Mouse (Mus musculus): ENCODE data around the gene Dnajc11. TPM values are rescaled to one million over a fixed set of nuclear protein-coding genes. Genes with fewer than 3 reads are reported as not detected.
A peak's percentile ranks its signal among the peaks of the same experiment; 100 is the strongest.

Gene Dnajc11
- polyA plus RNA-seq, 1 experiment from 2014 or later = 23.0 TPM

DNA sequence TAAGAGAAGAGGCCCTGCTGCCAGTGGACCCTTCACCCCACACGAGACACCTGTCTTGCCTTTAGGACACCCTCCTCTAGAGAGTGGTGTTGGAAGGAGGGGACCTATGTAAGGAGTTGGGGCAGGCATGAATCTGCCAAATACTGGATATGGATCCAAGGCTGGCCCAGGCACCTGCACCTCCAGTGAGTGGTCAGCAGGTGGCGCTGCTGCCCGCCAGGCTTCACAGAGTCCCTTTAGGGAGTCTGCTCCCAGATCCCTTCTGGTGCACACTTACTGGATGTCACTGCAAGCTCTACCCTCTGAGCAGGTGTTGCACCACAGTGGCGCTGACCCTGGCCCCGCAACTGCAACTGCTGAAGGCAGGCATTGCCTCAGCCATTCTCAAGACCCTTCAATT lies 47.9 kb downstream of the Dnajc11 start:
- H3K36me3 ChIP-seq (ENCODE audit: insufficient read depth, low read length) = no peaks in the 10 kb centered on the region
- TF ChIP-seq EP300 (IDR thresholded peaks at IDR 0.05) = no peak
- peak; percentile 100 for TF ChIP-seq CTCF (IDR thresholded peaks at IDR 0.05)
- DNase-seq (ENCODE audit: low spot score) = peak; percentile 84

DNA sequence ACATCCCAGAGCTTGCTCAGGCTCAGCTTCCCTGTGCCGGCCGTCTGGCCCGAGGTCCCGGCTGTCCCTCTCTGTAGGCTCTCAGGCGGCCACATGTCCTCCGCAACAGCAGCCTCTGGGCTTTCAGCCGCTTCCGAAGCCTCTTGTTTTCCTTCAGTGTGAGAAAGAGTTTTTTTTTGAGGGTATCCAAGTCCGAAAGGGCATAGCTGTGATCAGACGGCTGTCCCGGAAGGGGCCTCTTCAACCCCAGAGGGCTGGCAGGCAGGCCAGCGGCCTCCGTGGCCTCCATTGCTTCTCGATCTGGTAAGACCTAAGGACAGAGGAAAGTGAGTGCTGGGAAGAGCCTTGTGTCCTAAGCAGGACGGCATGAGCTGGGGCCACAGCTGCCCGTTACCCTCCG lies 49.6 kb downstream of the Dnajc11 start:
- ATAC-seq (no peak), DNase-seq (ENCODE audit: low spot score) (no peak)
- Histone ChIP-seq H3K4me2 (replicated peaks; ENCODE audit: low read depth, low read length) (no peak overlapping the region), H3K4me1 (ENCODE audit: insufficient read depth, low read depth, low read length) (peaks cover 3% of the 10 kb centered on the region; the same call in 1 of the 2 replicates), H3K27ac (ENCODE audit: low read length) (no peak overlapping the region), H3K36me3 (ENCODE audit: insufficient read depth, low read length) (no peaks in the 10 kb centered on the region), H3K27me3 (replicated peaks; ENCODE audit: insufficient read depth, low read length) (no peaks in the 10 kb centered on the region), H3K9me3 (ENCODE audit: low read length) (no peaks in the 10 kb centered on the region), H3K9ac (replicated peaks; ENCODE audit: low read depth) (no peak overlapping the region), H3K4me3 (ENCODE audit: low read depth, low read length) (no peak overlapping the region)
- WGBS = 67% methylated on average over 17 of the region's 17 CpGs
- TF ChIP-seq EP300 (IDR thresholded peaks at IDR 0.05) (no peak), CTCF (IDR thresholded peaks at IDR 0.05) (no peak)

More for the DNA sequence above, 47.9 kb downstream of the Dnajc11 start:
- Histone ChIP-seq H3K27me3 (replicated peaks; ENCODE audit: insufficient read depth, low read length) (no peaks in the 10 kb centered on the region), H3K4me1 (ENCODE audit: insufficient read depth, low read depth, low read length) (no peaks in the 10 kb centered on the region), H3K4me3 (ENCODE audit: low read depth, low read length) (no peak overlapping the region), H3K27ac (ENCODE audit: low read length) (no peak overlapping the region), H3K4me2 (replicated peaks; ENCODE audit: low read depth, low read length) (no peak overlapping the region), H3K9ac (replicated peaks; ENCODE audit: low read depth) (no peak overlapping the region), H3K9me3 (ENCODE audit: low read length) (no peaks in the 10 kb centered on the region)
- 3% methylated on average over 5 of the region's 5 CpGs for WGBS
- ATAC-seq = peak; percentile 67

GRCm38 (mm10) chr4:151983560-151983959 lies 50.1 kb downstream of the Dnajc11 start:
- 39% methylated on average over 8 of the region's 9 CpGs for whole genome bisulfite sequencing
- DNase-seq (ENCODE audit: low spot score) = no peak
- no peak overlapping the region for H3K4me2 ChIP-seq (replicated peaks; ENCODE audit: low read depth, low read length)
- no peaks in the 10 kb centered on the region for H3K27me3 ChIP-seq (replicated peaks; ENCODE audit: insufficient read depth, low read length)
- H3K4me1 ChIP-seq (ENCODE audit: insufficient read depth, low read depth, low read length) = peaks cover 7% of the 10 kb centered on the region; the same call in 1 of the 2 replicates
- no peak for ATAC-seq
- TF ChIP-seq EP300 (IDR thresholded peaks at IDR 0.05) = no peak
- no peaks in the 10 kb centered on the region for H3K36me3 ChIP-seq (ENCODE audit: insufficient read depth, low read length)
- H3K4me3 ChIP-seq (ENCODE audit: low read depth, low read length) = no peak overlapping the region
- H3K27ac ChIP-seq (ENCODE audit: low read length) = no peak overlapping the region
- H3K9me3 ChIP-seq (ENCODE audit: low read length) = no peaks in the 10 kb centered on the region
- no peak overlapping the region for H3K9ac ChIP-seq (replicated peaks; ENCODE audit: low read depth)

DNA sequence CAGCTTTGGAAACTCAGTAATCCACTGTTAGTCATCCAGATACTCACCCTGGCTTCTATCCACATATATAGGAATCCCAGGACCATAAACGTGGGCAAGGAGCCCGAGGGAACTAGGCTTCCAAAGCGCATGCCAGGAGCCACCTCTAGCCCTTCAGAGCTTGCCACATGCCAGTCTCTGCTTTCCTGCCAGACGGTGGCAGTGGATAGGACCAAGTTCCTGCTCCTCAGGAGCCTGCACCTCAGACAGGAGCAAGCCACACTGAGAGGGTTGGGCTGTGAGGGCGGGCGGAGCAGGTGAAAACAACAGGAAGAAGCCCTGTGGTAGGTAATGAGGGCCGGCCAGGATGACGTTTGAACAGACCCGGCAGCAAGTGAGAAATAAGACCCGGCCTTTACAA lies 52.4 kb downstream of the Dnajc11 start:
- Histone ChIP-seq H3K27me3 (replicated peaks; ENCODE audit: insufficient read depth, low read length) (no peaks in the 10 kb centered on the region), H3K9ac (replicated peaks; ENCODE audit: low read depth) (0 out of 2 replicates have a peak overlapping the region, but pooled peaks have one; percentile 12), H3K4me3 (ENCODE audit: low read depth, low read length) (no peak overlapping the region), H3K27ac (ENCODE audit: low read length) (peak overlapping the region; percentile 40; the same call in 1 of the 2 replicates), H3K9me3 (ENCODE audit: low read length) (no peaks in the 10 kb centered on the region), H3K36me3 (ENCODE audit: insufficient read depth, low read length) (0 out of 2 replicates have a peak, but pooled peaks cover 1% of the 10 kb centered on the region), H3K4me1 (ENCODE audit: insufficient read depth, low read depth, low read length) (peaks cover 7% of the 10 kb centered on the region), H3K4me2 (replicated peaks; ENCODE audit: low read depth, low read length) (no peak overlapping the region)
- ATAC-seq (peak; percentile 76), DNase-seq (ENCODE audit: low spot score) (peak; percentile 77)
- 33% methylated on average over 10 of the region's 10 CpGs for WGBS
- TF ChIP-seq CTCF (IDR thresholded peaks at IDR 0.05) (peak; percentile 44), EP300 (IDR thresholded peaks at IDR 0.05) (no peak)

GRCm38 (mm10) chr4:151986650-151987049 lies 53.2 kb downstream of the Dnajc11 start:
- Histone ChIP-seq H3K27ac (ENCODE audit: low read length) (no peak overlapping the region), H3K4me2 (replicated peaks; ENCODE audit: low read depth, low read length) (no peak overlapping the region), H3K9me3 (ENCODE audit: low read length) (no peaks in the 10 kb centered on the region), H3K27me3 (replicated peaks; ENCODE audit: insufficient read depth, low read length) (no peaks in the 10 kb centered on the region), H3K4me3 (ENCODE audit: low read depth, low read length) (no peak overlapping the region), H3K9ac (replicated peaks; ENCODE audit: low read depth) (no peak overlapping the region), H3K4me1 (ENCODE audit: insufficient read depth, low read depth, low read length) (peaks cover 7% of the 10 kb centered on the region), H3K36me3 (ENCODE audit: insufficient read depth, low read length) (peaks cover 9% of the 10 kb centered on the region; the same call in 1 of the 2 replicates)
- DNase-seq (ENCODE audit: low spot score) = no peak
- TF ChIP-seq CTCF (IDR thresholded peaks at IDR 0.05) (no peak), EP300 (IDR thresholded peaks at IDR 0.05) (no peak)
- ATAC-seq = no peak
- 61% methylated on average over 8 of the region's 8 CpGs for WGBS

DNA sequence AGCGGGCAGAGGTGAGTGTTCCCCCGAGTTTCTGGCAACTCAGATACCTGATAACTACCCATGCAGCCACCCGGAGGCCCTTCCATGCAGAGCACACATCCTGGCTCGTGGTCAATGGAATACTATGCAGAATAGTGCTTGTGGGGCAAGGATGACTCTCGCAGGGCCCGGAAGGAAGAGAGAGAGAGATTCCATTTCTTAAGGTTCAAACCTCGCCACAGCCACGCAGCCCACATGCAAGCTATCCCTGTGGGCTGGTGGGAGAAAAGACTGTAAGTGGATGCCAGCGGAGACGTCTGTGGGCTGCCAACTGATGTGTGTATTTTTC lies 54.5 kb downstream of the Dnajc11 start:
- Histone ChIP-seq H3K4me2 (replicated peaks; ENCODE audit: low read depth, low read length) (peak overlapping the region; percentile 81), H3K4me3 (ENCODE audit: low read depth, low read length) (peak overlapping the region; percentile 85), H3K36me3 (ENCODE audit: insufficient read depth, low read length) (peaks cover 18% of the 10 kb centered on the region; the same call in 1 of the 2 replicates), H3K4me1 (ENCODE audit: insufficient read depth, low read depth, low read length) (peaks cover 7% of the 10 kb centered on the region), H3K27ac (ENCODE audit: low read length) (peak overlapping the region; percentile 76; the same call in 1 of the 2 replicates), H3K9me3 (ENCODE audit: low read length) (no peaks in the 10 kb centered on the region), H3K9ac (replicated peaks; ENCODE audit: low read depth) (peak overlapping the region; percentile 78), H3K27me3 (replicated peaks; ENCODE audit: insufficient read depth, low read length) (no peaks in the 10 kb centered on the region)
- no peak for ATAC-seq
- peak; percentile 30 for DNase-seq (ENCODE audit: low spot score)
- no peak for TF ChIP-seq CTCF (IDR thresholded peaks at IDR 0.05)
- TF ChIP-seq EP300 (IDR thresholded peaks at IDR 0.05) = no peak
- 20% methylated on average over 10 of the region's 10 CpGs for whole genome bisulfite sequencing

All from lung, postnatal 0 days (tissue).